Mouse (Mus musculus) gastrocnemius, postnatal 10 days (tissue): ENCODE measurements around the gene Fan1. TPM values are rescaled to one million over a fixed set of nuclear protein-coding genes. Genes with fewer than 3 reads are reported as not detected.

Experiments used
- DNase-seq: peaks from one replicate; pipeline ENCODE4 v3.0.0; 2021; ENCODE audit warnings: mixed read lengths
- long read RNA-seq, 2 experiments: library from polyadenylated mRNA; stranded (forward); transcript quantifications; one replicate each; pipeline ENCODE4 v2.0.0; 2021
- total RNA-seq, 2 experiments: library from RNA; stranded (reverse); gene quantifications; 2 replicates each; pipeline ENCODE4 v1.2.3; 2021

Fan1 gene
- total RNA-seq: 1 to 10 TPM; 7.1 to 7.5 TPM
- long read RNA-seq, experiment 1: 0 reads
- long read RNA-seq, experiment 2: 0 reads

- DNase-seq: peak; percentile 79
Observed at GRCm38 (mm10) chr7:64373830-64374562, at the start of gene Fan1. TSS of gene Fan1 (minus strand) at chr7:64374095.

DNA sequence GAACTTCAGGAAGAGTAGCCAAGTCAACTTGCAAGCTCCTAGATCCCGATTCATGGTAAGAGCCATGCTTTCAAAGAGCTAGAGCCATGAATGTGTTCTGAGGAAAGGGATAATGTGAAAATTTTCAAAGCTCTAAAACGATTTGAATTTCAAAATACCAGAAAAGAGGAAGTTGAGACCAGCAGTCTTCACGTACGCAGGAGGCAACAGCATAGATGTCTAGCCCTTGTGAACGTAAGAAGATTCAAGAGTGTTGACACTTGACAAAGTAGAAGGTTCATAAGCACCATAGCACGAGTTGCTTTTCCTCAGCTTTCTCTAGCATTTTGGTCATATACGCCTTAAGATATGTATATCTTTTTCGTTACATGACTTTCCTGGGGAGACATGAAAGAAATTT lies 30.1 kb upstream of the Fan1 start:
- no peak for DNase-seq

DNA sequence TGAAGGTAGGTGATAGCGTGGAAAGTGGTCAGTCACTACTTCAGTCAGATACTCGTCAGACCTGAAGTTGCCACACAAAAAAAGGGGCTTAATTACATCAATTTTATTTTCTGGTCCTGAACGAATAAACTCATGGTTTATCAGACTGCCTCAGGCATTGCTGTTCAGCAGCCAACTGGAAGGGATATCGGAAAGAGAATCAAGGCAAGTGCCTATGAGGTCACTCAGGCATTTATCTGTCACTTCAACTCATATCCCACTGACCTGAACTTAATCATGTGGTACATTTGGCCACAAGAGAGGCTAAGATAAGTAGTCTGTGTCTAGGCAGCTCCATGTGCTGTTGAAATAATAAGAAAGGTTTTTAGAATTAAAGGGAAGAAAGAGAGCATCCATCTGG lies 28.6 kb upstream of the Fan1 start:
- no peak for DNase-seq

- no peak for DNase-seq
Observed at GRCm38 (mm10) chr7:64400725-64401124, 26.8 kb upstream of the Fan1 start.

DNA sequence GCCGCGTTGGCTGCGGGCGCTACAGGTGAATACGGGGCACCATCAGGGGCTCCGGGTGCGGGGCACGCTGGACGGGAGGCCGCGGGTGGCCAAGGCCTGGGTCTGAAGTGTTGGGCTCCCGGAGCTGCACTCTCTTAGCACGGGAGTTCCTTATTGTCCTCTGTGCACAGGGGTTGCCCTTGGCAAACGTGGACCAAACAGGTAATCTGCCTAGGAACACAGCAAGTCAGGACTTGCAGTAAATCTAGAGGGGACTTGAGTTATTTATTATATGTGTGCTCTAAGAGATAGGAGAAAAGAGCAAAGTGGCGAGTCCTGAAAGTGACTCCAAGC lies 18.9 kb upstream of the Fan1 start:
- DNase-seq: no peak

GRCm38 (mm10) chr7:64392122-64392818 lies 18.4 kb upstream of the Fan1 start, which contains the start of the genes Mphosph10 and Mcee:
TSS of gene Mphosph10 (minus strand) at chr7:64392268.
TSS of gene Mcee (plus strand) at chr7:64392607.
- peak; percentile 97 for DNase-seq

- DNase-seq: no peak
Observed at GRCm38 (mm10) chr7:64391479-64391878, 17.6 kb upstream of the Fan1 start.

DNA sequence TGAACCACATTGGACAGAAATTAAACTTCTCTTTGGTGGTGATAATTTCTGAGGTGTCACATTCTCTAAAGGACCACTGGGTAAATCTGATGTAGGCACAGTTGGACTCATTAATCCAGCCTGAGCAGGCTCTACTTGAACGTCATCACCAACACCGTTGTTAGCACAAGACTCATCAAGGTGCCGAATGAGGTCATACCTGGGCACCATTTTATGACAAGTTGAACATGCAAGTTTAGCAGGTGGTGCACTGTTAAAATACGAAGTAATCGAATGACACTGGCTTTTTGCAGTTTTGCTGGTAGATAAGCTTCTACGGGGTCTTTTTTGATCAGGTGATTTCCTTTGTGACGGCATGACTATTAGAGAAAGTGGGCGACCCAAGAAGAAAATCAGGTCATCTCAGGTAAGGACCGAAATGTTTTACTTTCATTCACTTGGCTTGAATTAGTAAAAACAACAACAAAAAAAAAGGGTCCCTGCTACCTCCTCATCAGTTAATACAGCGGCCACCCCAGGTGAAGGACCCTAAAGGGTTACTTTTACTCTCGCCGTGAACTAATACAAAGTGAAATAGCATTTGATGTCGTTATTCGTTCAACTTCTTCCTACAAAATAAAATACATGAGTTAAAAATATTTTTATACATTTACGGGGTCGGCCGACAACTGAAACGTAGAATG lies 607 bp downstream of the Fan1 start:
- no peak for DNase-seq

DNA sequence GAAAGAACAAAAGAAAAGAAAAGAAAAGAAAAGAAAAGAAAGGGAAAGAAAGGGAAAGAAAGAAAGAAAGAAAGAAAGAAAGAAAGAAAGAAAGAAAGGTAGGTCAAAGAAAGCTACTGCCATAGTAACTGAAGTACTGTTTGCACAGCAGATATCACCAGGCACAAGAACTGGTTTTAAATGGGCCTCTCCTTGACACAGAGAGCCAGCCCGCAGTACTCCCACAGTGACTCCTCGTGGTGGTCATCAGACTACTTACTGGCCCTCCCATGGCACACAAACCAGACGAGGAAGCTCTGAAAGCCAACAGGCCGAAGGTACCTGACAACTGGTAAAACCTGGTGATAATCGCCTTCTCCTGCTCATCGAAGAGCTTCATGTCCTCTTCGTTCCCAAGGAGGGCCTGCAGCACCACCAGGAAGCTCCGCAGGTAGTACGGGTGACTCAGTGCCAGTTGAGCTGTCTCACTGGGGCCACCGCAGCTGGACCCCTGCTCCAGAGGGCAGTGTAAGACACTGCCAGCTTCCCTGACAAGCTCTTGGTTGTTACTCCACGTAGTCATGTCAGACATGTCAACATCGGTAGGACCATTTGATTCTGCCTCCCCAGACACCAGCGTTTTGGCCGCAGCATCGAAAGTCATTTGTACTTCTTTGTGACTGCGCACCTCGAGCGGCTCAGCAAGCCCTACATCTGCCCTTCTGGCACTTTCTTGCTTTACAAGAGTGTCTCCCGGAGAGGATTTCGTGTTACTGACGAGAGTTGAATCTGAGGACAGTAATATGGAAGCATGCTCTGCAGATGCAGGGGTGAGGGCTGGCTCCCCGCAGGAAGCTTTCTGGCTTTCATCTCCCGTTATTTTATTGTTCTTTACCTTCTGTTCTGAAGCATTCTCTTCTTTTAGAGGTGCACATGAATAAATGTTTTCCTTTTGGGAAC lies 1.7 kb downstream of the Fan1 start:
- DNase-seq: no peak

GRCm38 (mm10) chr7:64369841-64370240 lies 4.1 kb downstream of the Fan1 start:
- DNase-seq: no peak

DNA sequence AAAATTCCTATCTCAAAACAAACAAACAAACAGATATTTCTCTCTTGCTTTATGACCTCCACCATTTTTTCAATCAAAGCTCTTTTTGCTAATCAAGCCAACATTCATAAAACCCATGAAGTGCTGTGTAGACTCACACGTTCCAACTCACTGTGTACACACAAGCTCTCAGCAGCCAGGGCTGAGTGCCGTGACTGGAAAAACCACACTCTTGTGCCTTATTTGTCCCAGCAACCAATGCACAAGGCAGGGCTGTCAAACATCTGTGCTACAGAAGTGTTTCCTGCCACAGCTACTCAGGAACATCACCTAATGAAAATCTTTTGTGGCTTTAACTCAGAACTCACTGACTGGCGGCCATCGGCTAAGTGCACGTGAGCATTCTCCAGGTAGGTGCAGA lies 8.0 kb downstream of the Fan1 start:
- DNase-seq: no peak

DNA sequence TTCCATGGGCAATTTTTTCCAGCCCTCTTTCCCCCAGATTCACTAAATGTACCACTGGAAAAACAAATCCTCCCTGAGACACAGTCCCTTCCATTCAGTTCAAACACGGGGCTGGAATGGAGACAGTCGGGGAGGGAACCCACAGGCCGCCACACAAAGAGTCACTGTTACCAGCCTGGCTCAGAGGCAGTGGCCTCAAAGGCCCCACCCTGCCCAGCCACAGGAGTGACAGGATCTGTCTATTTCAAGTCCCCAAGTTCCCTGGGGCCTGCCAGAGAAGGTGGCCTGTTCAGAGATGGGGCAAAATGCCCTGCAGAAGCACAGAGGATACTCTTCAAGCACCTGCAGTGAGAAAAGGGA lies 13.3 kb downstream of the Fan1 start:
- DNase-seq: no peak

- no peak for DNase-seq
Observed at GRCm38 (mm10) chr7:64359943-64360585, 13.8 kb downstream of the Fan1 start.

- no peak for DNase-seq
Observed at GRCm38 (mm10) chr7:64358666-64359065, 15.2 kb downstream of the Fan1 start.

GRCm38 (mm10) chr7:64357405-64357804 lies 16.5 kb downstream of the Fan1 start:
- no peak for DNase-seq

DNA sequence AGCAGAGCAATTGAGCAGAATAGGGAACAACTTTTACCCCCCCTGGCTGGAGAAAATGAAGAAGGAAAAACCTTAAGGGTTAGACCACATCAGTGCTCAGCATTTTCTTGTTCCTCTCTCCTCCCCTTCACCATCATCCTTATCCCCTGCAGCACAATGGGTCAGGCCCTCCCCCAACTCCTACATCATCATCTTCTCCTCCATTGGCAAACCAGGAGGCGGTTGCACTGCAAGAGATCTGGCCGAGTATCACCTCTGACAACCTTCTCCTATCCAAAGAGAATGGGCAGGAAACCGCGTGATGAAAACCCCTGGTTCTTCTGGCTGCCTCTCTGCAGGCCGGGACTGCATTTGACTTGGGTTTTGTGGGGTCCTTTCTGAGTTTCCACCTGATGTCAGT lies 17.2 kb downstream of the Fan1 start:
- no peak for DNase-seq

GRCm38 (mm10) chr7:64354206-64354605 lies 19.7 kb downstream of the Fan1 start:
- DNase-seq: no peak

DNA sequence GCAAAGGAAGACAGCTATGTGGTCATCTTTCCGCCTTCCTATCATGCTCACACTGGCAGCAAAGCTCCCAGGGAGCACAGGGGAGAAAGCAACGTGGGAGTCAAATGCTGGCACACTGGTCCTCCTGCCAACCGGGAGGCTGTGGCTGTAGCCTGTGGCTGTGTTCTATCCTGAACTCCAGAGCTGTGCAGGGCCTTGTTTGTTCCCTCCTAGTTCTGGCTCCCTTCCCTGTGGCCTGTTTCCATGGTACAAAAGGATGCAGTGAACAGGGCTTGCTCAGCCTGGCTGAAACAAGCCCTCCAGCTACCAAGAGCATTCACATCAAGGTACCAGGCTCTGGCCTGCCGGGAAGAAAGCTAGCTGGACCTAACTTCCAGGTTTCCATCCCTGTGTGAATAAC lies 22.8 kb downstream of the Fan1 start:
- no peak for DNase-seq

DNA sequence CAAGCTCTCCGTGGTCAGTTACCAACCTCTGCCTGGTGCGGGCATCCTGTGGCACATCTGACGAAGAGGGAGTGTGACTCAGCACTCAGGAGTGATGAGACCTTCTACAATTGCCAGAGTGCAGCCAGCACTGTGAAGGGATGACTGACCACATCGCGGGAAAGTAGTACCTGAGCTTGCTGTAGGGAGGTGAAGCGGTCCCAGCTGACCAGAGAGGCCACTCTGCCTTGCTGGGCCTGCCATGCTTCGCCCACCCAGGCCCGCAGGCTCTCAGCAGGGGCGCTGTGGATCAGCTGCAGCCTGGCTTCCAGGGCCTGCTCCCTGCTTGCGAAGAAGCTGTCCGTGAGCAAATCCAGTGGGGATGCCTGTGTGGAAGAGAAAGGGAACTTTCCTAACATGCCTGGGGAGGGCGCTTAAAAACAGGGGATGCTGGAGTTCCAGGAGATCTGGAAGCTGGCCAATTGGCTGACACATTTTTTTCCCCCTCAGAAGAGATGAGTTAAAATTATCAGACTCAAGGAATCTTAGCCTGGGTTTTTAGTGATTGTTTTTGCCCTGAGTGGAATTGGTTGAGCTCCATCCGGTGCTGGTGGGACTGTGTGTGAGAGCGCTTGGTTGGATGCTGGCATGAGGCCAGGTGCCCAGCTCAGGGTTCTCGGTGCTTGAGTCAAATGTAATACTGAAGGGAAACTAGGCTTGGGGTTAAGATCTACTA lies 24.6 kb downstream of the Fan1 start:
- DNase-seq: no peak

DNA sequence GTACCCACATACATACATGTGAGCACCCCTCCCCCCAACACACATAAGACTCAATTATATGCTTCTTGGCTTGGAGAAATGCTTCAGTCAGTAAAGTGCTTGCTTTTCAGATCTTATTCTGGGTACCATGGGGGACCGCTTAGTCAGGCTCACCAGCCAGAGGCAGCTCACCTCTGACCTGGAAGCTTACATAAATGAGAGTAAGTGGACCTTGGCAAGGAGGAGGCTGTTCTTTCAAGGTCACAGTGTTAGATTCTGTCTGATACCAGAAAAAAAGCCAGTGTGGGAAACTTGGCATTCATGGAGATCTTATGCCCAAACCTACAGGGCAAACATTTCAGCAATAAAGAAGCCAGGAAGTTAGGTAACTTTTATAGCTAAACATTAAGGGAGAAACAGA lies 26.1 kb downstream of the Fan1 start:
- no peak for DNase-seq

- DNase-seq: no peak
Observed at GRCm38 (mm10) chr7:64332686-64333085, 41.2 kb downstream of the Fan1 start.
